Mouse (Mus musculus): ENCODE results near the gene Dctn3.
"Not testable (repeated sequence)": the region's sequence is repeated elsewhere in the genome, so short reads cannot be mapped to it uniquely, and the experiment has no call there.

DNA sequence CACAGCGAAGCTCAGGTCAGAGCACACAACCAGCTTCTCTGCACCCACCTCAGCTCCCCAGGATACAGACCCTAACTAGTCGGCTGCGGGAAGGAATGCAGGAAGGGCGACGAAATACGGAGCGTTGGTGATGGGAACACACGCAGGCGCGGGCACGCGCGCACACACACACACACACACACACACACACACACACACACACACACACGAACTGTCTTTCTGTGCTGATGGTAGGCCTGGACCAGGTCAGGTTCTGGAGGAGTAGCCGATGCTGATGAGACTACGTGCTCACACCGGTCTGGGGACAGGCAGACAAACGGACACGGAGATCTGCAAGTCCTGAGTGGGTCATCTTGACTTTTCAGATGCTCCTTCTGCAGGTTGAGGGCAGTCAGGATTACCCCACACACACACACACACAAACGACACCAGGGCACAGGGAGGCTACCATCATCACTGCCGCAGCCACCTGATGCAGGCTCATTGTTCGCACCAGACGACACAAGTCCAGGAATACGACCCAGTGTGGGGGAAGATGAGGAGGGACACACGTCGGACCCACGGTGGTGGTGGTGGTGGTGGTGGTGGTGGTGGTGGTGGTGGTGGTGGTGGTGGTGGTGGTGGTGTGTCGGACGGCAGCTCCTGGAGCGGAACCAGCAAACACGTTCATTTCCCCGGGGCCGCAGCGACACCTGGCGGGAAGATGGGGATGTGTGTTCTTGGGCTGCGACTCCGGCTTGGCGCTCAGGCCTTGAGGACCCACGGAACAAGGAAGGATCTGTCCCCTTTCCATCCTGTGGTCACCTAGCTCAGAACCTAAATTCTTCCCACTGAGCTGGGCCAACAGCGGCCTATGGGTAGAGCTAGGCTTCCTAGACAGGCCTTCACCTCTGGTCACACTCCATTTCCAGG, 25.8 kb downstream of the Dctn3 start, which contains the start of gene Cntfr:
- peak; percentile 64; the same call in 1 of the 2 replicates for TF ChIP-seq CTCF (IDR thresholded peaks at IDR 0.05; ENCODE audit: control insufficient read depth, insufficient read depth, insufficient replicate concordance, low read depth, low read length)
- not testable (repeated sequence) for TF ChIP-seq POLR2A (IDR thresholded peaks at IDR 0.05; ENCODE audit: control insufficient read depth, low read depth, low read length)

Data from testis, adult 2 months (tissue).